Mouse (Mus musculus) lung, adult 2 months (tissue): ENCODE measurements around the gene Orai1. TPM values are rescaled to one million over a fixed set of nuclear protein-coding genes. Genes with fewer than 3 reads are reported as not detected.
"Not testable (repeated sequence)": the region's sequence is repeated elsewhere in the genome, so short reads cannot be mapped to it uniquely, and the experiment has no call there.

Experiments
- DNase-seq: peaks from one replicate; pipeline ENCODE4 v3.0.0; 2022
- H3K4me1 ChIP-seq: fragments of 200-500 bp; 2 replicates; pipeline ENCODE4 v1.6.1; 2011; ENCODE audit warnings: low read length; ENCODE audit not compliant: control insufficient read depth, insufficient read depth
- H3K4me3 ChIP-seq: fragments of 200-500 bp; replicated peaks from 2 replicates; pipeline ENCODE3; 2011; ENCODE audit warnings: low read depth, mild to moderate bottlenecking, control low read depth, low read length; ENCODE audit errors: extremely low read depth
- CTCF ChIP-seq: fragments of 200-500 bp; IDR thresholded peaks from 2 replicates; pipeline ENCODE4 v1.5.1; 2011; ENCODE audit warnings: mild to moderate bottlenecking, low read length, control low read depth; ENCODE audit not compliant: insufficient read depth
- POLR2A ChIP-seq: fragments of 200-500 bp; IDR thresholded peaks from 2 replicates; pipeline ENCODE4 v1.6.1; 2011; ENCODE audit warnings: low read depth, mild to moderate bottlenecking, control low read depth, low read length, borderline replicate concordance; ENCODE audit errors: extremely low read depth
- WGBS: fragments of 180-500 bp; shearing (Covaris S2); methylation state at CpG from one replicate; pipeline ENCODE4 v1.1.7; 2018; 5-methylcytosine and 5-hydroxymethylcytosine counted together
- polyA plus RNA-seq: library from polyadenylated mRNA; depleted of rRNA; stranded (reverse); fragments of >200 nt; gene quantifications from 2 replicates; pipeline ENCODE4 v1.2.3, GENCODE M21; 2012

Orai1 gene
- polyA plus RNA-seq, 1 experiment = 113 TPM

DNA sequence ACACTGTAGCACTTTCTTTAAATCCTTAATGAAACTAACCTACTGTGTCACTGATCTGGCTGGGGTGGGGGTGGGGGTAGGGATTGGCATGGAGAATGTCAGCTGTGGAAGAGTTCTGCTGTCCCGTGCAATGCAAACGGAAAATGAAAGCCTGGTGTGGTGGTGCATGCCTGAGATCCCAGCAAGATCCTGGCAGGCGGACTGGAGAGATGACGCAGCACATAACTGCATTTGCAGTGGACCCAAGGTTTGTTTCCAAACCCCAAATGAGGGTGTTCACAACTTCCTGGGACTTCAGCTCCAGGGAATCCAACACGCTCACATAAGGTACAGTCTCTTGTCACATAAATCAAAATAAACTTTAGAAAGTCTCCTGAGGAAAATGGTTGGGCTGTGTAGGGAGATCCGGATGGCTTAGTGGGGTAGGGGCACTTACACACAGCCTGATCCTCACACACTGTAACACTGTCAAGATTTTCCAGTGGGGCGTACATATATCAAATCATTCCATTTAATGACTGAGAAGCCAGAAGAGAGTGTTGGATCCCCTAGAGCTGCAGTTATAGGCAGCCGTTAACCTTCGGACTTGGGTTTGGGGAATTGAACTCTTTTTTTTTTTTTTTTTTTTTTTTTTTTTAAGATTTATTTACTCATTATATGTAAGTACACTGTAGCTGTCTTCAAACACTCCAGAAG, 46.0 kb downstream of the Orai1 start:
- no peak overlapping the region for H3K4me3 ChIP-seq
- WGBS = 57% methylated on average over 9 of the region's 9 CpGs
- peak; percentile 39 for DNase-seq
- 0 out of 2 replicates have a peak, but pooled peaks cover 2% of the 10 kb centered on the region for H3K4me1 ChIP-seq
- TF ChIP-seq CTCF = no peak
- peak; percentile 46; the same call in 1 of the 2 replicates for TF ChIP-seq POLR2A

DNA sequence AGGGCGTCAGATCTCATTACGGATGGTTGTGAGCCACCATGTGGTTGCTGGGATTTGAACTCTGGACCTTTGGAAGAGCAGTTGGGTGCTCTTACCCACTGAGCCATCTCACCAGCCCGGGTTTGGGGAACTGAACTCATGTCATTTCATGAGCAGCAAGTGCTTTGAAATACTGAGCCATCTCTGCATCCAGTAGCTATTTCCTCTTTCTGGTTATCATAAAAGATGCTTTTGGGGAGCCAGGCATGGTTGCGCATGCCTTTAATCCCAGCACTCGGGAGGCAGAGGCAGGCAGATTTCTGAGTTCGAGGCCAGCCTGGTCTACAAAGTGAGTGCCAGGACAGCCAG, 46.5 kb downstream of the Orai1 start:
- not testable (repeated sequence) for DNase-seq, H3K4me3 ChIP-seq, H3K4me1 ChIP-seq
- 69% methylated on average over 6 of the region's 6 CpGs for WGBS

DNA sequence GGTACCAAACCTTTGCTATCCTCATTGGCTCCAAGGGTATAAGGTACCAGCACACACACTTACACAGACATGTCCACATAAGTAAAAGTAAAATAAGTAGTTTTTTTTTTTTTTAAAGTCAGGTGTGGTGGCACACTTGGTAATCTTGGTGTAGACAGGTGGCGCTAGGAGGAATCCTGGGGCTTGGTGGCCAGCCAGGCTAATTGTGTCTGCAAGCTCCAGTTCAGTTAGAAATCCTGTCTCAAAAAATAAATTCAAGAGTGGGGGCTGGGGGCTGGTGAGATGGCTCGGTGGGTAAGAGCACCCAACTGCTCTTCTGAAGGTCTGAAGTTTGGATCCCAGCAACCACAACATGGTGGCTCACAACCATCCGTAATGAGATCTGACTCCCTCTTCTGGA, 48.3 kb downstream of the Orai1 start:
- H3K4me3 ChIP-seq = no peak overlapping the region
- TF ChIP-seq POLR2A (no peak), CTCF (no peak)
- DNase-seq = no peak
- peaks cover 5% of the 10 kb centered on the region; the same call in 1 of the 2 replicates for H3K4me1 ChIP-seq
- 84% methylated on average over 3 of the region's 3 CpGs for WGBS

DNA sequence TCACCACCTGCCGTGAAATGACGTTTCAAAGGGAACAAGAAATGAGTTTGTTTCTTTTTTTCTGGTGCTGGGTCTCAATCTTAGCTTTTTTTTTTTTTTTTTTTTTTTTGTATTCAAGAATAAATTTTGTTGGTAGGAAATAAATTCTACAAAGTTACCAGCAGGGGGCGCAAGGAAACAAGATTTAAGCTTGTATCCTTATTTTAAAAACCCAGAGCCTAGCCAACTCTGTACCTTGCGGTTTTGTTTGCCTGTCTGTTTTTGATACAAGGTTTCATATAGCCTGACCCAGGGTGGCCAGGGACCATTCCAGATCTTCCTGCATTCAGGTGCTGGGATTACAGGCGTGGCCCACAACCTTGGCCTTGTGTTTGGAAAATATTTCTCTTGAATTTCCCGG, 49.3 kb downstream of the Orai1 start:
- no peak for TF ChIP-seq POLR2A
- TF ChIP-seq CTCF = peak; percentile 19; the same call in 1 of the 2 replicates
- 20% methylated on average over 6 of the region's 6 CpGs for WGBS
- Histone ChIP-seq H3K4me1 (peaks cover 5% of the 10 kb centered on the region; the same call in 1 of the 2 replicates), H3K4me3 (no peak overlapping the region)
- peak; percentile 46 for DNase-seq

DNA sequence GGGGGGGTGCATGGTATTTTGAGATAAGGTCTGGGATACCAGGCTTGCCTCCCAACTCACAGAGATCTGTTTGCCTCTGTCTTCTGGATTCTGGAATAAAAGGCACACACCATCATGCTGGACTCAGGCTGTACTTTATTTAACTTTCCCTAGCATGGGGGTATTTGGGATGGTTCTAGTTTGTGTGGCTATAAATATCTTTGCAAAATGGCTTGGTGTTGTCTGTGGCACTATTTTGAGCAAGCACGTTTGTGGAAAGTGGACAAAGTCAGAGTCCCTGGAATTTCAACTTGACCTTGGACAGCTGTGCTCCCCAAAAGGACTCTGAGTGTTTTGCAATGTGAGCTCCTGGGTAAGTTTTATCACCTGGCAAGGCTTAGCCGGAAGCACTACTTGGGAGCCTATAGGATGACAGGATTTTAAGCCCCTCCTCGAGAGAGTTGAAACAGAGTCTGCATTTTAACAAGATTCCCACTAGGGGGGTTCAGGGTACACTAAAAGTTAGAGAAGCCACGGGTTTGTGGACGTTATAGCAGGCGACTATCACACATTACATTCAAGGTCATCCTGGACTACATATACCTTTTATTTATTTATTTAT, 52.6 kb downstream of the Orai1 start:
- H3K4me3 ChIP-seq = no peak overlapping the region
- DNase-seq = no peak
- 8% methylated on average over 6 of the region's 6 CpGs for WGBS
- H3K4me1 ChIP-seq = peaks cover 3% of the 10 kb centered on the region; the same call in 1 of the 2 replicates
- no peak for TF ChIP-seq CTCF
- no peak for TF ChIP-seq POLR2A

DNA sequence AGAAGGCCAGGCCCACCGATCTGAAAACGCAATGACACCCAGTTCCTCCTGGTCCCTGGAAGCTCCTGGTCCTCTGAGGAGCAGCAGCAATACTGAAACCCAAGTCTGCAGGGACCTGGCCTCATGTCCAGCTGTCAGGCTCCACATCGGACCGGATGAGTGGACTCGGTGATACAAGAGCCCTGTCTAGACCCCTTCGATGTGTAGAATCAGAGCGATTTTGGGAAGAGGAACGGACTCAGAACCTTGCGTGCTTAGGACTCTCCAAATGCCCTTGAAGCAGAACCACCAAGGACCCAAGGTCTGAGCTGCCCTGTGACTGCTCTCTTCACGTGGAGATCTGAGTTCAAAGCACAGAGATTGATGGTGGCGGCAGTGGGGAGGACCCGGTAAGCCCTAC, 53.2 kb downstream of the Orai1 start, which contains the start of gene Tmem120b:
Tmem120b (plus strand) TSS at position 301 of the 400 bp plus-strand sequence.
- DNase-seq = no peak
- WGBS = 85% methylated on average over 12 of the region's 12 CpGs
- TF ChIP-seq CTCF = no peak
- TF ChIP-seq POLR2A = no peak

DNA sequence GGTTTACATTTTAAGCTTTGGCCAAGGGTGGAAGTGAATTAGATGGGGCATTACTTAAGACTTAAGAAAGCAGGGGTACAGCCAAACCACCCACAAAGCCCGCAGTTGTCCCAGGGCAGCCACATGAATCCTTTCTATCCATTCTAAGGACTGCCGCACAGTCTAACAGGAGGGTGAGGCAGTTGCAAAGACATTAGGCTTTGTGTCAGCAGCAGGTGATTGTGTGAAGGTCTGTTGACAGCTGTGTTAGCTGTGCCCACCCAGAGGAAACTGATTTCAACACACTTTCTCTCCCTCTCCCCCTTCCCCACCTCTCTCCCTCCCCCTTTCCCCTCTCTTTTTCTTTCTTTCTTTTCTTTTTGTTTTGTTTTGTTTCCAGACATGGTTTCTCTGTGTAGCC, 53.8 kb downstream of the Orai1 start:
- H3K4me3 ChIP-seq = no peak overlapping the region
- no peak for TF ChIP-seq CTCF
- TF ChIP-seq POLR2A = no peak
- peaks cover 3% of the 10 kb centered on the region; the same call in 1 of the 2 replicates for H3K4me1 ChIP-seq
- DNase-seq = no peak
- WGBS = 93% methylated on average over 2 of the region's 2 CpGs

More for the DNA sequence above, 53.2 kb downstream of the Orai1 start, which contains the start of gene Tmem120b:
- peaks cover 3% of the 10 kb centered on the region; the same call in 1 of the 2 replicates for H3K4me1 ChIP-seq
- H3K4me3 ChIP-seq = no peak within 1 kb of the TSS

DNA sequence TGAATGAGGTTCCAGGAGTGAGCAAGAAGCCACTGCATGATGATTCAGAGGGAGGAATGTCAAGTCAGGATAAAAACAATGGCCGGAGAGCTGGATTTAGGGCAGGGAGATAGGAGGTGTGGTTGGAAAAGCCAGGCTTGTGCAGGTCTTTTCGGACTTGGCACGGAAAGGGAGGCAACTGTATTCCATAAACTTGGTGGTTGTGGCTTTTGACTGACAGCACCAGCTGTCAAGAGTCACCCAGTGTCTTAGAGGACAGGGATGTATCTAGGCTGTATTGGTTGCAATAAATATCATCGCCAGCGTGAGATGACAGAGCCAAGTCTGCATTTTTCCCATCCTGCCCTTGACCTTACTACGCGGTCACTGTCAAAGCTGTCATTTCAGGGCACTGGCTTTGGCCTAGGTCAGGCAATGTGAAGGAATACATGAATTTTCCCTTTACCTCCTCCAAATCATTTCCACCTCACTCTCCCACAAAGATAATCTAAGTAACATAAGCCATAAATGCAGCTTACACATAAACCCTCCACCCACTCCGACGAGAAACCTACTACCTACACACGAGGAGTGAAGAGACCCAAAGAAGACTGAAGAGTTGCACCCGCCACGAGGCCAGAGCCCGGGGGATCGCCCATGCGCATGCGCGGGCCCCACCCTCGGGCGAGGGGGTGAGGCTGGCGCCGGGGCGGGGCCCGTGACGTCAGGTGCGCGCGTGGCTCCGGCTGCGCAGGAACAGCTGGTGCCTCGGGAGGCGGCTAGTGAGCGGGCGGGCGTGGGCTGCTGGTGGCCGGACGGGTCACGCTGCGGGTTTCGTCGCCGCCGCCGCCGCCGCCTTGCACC, 60.9 kb downstream of the Orai1 start:
- DNase-seq = peak; percentile 91
- Histone ChIP-seq H3K4me1 (peaks cover 9% of the 10 kb centered on the region), H3K4me3 (peak overlapping the region; percentile 80)
- 4% methylated on average over 45 of the region's 45 CpGs for WGBS
- TF ChIP-seq POLR2A (peak; percentile 69), CTCF (no peak)
